Mouse (Mus musculus) lung, postnatal 36 days (tissue): ENCODE results near the gene Txnrd3.

Experiments used
- DNase-seq: peaks from one replicate; pipeline ENCODE4 v3.0.0; 2022; ENCODE audit warnings: mixed read lengths

The Txnrd3 gene

DNA sequence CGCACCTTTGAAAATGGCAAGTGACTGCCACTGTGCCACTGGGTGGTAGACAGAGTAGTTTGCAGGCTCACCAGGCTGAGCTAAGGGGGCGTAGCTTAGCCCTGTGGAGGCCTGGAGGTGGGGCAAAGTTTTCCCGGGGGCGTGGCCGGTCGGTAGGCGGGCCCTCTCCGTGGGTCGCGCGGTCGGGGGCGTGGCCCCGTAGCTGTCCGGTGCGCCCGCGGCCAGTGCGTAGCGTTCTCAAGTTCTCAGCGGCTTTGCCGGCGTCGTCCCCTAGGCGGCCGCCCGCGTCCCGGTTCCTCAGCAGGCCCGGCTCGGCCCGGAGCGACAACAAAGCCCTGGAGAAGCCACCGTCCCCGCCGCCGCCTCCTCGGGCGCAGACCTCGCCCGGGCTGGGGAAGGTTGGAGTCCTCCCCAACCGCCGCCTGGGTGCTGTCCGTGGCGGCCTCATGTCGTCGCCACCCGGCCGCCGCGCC is at the start of gene Txnrd3:
Txnrd3 (plus strand) TSS at position 191 of the 473 bp plus-strand sequence.
- DNase-seq, result peak; percentile 96

DNA sequence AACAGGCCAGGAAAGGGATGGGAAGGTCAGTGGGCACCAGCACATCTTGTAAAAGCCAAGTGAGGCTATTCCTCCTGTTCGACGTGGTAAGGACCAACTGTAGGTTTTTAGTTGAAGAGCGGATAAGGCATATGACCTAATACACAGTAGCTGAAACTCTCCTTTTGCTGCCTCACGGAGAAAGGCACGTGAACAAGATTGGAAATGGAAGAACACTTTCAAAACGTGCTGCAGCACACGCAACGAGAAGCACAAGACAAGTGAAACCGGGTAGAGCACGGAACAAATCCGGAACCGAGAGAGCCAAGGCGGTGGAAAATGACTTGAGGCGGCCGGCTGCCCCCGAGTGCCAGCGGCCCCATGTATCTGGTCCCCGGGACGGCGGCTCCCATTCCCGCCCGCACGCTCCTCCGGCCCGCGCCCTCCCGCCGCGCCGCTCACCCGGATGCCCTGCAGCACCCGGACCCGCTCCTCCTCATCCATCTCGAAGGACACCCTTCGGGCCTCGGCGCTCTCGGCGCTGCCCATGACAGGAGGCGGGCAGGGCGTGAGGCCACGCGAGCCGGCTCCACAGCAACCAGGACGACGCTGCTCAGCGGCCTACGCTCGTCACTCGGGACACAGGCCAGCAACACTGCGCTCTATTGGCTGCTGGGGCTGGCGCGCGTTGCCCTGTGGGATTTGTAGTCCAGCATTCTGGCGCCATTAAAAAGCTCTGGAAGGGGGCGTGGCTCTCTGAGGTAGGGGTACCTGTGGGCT is 48.6 kb upstream of the Txnrd3 start, which contains the start of gene Chchd6:
Chchd6 (minus strand) TSS at position 635 of the 759 bp plus-strand sequence.
- peak; percentile 97 for DNase-seq

DNA sequence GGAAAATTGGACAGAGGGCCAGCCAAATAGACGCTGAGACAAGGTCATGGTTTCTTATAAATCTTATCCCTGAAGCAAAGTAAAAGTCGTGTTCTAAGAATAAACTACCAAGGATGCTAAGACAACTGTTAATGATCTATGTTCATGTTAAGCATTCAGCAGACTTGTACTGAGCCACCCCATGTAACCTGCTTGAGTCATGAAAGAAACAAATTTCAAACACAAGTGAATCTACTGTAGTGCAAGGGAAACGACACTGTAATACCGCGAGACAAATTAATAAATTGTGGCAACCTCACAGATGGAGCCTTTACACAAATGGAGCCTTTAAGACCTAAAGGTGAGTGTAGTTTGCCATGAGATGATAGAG is 48.0 kb upstream of the Txnrd3 start:
- no peak for DNase-seq

DNA sequence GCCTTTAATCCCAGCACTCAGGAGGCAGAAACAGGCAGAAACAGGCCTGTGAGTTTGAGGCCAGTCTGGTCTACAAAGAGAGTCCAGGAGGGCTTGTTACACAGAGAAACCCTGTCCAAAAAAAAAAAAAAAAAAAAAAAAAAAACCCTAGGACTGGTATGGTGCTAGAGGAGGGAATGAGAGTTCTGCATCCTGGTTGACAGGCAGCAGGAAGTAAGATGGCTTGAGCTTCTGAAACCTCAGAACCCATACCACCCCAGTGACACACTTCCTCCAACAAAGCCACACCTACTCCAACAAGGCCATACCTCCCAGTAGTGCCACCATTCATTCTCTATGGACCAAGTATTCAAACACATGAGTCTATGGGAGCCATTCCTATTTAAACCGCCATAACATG is 47.3 kb upstream of the Txnrd3 start:
- DNase-seq, result no peak

DNA sequence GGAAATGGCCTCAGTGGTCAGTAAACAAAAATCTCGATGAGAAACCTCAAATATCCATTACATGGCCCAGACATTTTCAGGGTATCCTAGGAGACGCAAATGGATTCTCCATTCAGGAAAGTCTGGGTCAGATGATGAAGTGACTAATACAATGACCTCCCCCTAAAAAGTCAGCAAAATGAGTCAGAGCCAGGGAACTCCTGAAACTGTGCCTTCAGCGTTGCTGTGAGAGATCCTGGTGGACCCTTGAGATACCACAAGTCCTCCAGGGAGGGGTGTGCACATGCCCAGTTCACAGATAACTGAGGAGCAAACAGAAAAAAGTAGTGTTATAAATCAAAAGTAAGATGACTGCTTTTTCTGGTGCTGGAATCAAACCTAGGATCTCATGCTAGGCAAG is 37.7 kb upstream of the Txnrd3 start:
- no peak for DNase-seq

DNA sequence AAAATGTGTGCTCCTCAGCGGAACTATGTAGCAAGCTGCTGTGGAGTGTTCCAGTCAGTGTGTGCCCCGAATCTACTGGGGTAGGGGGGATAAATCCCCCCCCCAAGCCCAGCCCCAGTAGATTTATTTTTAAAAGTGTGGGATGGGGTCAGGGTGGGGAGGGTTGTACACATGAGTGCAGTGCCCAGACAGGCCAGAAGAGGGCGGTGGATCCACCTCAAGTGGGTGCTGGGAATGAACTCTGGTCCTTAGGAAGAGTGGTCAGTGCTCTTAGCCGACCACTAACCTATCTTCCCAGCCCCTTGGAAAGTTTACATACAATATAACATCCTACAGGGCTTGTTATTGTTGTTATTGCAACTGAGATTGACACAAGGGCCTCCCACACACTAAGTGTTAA is 35.8 kb upstream of the Txnrd3 start:
- peak; percentile 18 for DNase-seq

DNA sequence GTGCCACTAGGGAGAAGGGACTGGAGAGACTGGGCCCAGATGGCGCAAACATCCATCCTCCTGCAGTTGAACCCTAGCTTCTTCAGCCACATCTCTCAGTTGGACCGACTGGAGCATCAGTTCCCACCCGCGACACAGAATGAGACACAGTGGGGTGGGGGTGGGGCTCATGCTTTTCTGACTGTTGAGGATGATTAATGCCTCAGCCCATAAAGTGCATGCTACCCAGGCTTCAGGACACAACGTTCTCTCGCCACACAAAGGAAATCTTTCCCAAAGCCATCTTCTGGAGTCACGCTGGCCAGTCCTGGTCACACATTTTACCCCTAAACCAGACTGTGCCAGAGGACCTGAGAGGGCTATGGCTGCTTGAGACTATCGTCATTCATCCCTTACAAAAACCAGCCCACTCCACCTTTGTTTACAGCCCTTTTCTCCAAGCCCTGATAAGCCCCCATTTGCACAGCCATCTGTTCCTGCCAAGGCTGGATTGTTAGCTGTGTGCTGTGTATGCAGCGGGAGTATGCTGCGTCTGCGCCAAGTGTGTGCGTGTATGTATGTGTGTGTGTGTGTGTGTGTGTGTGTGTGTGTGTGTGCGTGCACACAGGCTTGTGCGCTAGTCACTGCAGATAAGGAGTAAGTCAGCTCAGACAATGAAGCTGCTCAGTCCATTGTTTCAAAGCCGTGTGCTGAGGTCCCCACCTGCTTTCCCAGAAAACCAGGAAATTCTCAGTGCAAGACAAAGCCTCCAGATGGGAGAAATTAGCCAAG is 30.3 kb upstream of the Txnrd3 start:
- DNase-seq, result no peak

DNA sequence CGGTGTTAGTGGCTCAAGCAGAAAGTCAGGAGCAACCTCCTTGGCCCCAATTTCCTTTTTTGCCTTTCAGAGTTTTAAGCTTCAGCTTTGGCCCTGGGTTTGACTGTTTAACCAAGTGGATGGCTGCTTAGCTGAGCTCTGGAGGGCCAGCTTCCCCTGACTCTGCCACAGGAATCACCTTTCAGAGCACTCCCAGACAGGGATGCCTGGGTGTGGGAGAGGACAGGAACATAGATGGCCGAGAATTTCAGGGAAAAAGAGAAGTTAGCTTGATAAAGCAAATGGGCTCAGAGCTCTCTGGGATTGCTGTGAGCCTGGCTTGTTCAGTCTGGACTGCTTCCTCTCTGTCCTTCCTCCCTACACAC is 29.7 kb upstream of the Txnrd3 start:
- no peak for DNase-seq

DNA sequence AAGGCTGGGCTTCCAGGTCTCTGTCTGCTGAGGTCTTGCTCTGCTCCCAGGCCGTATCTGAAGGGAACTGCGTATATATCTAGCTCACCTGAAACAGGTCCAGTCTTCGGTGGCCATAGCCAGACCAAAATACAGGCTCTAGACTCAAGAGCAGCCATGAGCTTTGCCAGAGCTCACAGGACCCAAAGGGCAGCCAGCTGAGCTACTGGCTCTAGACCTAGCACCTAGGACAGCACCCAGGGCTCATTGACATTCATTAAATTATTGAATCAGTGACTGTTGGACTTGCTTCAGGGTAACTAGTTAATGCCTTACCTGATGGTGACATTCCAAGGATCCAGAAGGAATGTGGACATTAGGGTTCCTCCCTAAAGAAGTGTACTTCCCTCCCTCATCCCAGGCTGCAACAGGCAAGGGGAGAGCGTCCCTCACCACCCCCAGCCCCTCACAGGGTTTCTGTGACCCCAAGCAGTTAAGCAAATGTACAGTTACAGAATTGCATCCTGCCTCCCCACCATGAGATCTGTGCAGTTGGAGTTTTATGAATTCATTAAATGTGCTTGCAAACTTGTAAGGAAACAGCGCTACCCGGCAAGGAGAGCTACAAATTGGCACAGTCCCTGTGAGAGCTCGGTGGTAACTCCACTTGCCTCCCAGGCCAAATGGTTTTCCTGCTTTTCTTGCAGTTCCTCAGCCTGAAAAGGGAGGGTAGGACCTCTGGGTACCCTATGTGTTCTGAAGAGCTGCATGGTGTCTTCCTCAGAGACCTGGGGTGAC is 29.0 kb upstream of the Txnrd3 start:
- DNase-seq, result no peak

DNA sequence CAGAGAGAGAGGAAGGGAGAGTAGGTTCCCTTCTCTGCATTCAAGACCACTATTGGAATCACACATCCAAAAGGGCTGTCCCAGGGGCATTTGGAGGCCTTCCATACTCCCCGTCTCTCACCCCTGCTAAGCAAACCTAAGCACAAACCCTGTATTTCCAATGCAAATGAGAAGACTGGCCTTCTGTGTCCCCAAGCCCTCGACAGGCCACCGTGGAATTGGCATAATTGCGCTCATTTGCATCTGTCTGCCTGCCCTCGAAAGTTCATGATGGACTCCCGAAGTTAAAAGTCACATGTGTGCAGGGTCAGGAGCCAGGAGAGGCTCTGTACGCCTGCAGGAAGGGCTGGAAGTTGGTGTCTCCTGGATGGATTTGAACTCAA is 28.4 kb upstream of the Txnrd3 start:
- no peak for DNase-seq

DNA sequence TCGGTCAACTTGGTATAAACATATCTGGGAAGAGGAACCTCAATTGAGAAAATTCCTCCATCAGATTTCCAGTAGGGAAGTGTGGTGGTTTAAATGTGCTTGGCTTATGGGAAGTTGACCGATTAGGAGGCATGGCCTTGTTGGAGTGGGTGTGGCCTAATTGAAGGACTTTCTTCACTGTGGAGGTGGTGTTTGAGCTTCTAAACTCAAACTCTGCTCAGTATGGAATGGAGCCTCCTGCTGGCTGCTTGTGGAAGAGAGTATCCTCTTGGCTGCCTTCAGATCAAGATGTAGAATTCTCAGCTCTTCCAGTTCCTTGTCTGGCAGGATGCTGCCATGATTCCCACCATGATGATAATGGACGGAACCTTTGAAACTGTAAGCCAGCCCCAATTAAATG is 21.1 kb upstream of the Txnrd3 start:
- no peak for DNase-seq

DNA sequence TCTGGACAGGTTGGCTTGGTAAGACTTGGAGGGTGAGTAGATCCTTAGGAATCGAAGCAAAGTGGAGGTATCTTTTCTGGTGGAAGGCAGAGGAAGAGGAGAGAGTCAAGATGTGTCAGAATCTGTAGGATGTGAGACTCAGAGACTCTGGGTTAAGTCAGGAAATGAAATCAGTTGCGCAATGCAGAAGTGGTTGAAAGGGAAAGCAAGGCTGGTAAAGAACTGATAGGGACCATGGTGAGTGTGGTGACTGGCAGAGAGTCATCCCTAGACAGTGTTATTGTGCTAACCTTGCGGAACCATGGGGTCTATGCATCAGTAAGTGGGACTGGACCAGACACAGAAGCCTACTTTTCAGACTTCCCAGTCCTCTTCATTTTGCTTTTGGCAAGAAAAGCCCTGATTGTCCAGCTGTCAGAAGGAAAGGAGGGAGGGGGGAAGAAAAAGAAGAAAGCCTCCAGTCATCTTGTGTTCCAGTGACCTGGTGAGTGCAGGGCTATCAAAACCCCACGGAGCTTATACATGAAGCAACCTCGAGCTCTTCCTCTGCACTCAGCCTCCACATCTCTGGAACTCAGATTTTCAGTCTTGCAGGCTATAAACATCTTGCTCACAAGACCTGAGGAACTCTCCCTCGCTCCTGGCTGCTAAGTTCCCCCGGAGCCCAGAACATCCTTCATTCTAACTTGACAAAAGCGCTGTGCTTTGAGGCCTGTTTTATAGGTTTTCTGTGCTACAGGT is 15.6 kb upstream of the Txnrd3 start:
- DNase-seq, result no peak

DNA sequence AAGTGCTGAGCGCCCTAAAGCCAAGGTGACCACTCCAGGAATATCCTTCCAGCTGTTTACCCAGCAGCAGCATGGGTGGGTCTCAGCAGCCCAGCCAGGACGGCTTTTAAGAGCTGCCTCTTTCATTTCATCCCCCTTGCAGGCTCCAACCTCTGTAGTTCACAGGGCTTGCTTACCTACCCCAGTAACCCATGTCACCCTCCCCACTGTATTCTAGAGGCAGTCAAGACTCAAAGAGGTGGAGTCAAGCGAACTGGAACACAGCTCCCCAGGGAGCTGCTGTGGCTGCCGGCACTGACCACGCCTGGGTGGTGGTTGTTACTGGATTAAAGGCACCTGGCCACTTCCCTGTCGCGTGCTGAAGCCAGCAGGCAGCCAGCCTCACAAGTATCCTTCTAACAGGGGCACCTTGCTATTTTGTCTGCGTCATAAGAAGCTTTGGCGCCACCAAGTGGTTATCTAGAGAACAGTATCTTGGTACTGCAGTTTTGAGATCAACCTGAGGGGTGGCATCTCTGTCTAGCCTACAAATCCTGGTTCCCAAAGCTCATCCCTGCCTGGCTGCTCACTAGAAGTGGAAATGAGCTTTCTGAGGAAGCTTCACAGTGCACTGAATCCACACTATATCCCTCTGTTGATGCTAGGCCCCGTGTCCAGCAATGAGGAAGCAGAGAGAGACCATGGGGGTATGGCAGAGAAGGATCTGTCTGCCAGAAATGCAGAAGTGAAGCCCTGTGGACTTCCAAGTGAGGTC is 11.8 kb upstream of the Txnrd3 start:
- DNase-seq, result peak; percentile 95

DNA sequence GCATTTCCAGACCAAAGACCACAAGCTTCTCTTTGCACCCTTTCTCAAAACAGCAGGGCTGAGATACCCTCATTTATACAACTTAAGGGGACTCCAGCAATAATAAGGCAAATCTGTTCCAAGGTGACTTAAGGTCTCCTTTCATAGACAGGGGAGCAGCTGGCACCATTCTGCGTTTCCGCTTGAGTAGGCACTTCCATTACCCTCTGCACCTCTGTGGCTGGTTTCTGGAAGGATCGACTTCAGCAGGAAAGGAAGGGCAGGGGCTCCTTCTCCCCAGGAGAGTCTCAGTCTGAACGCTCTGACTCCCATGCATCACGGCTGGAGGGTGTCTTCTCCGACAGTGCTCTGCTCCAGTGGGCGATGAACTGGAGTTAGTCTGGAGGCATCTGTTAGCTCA is 10.7 kb upstream of the Txnrd3 start:
- no peak for DNase-seq

DNA sequence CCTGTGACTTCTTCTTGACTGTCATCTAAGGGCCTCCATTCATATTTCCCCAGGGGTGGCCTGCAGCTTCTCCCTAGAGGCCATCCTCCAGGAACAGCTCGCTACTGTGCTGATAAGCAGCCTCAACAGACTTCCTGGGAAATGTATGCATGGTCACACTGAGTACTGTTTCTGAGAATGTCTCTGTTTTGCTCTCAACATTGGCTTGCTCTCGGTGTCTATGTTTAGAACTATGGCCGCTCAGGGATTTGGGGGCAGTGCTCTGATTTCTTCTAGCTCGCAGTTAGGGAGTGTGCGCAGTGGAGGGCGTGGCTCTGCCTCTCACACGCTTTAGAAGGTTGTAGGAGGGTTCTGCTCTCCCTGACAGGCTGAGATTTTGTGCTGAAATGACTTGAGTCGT is 9.4 kb upstream of the Txnrd3 start:
- DNase-seq, result no peak

DNA sequence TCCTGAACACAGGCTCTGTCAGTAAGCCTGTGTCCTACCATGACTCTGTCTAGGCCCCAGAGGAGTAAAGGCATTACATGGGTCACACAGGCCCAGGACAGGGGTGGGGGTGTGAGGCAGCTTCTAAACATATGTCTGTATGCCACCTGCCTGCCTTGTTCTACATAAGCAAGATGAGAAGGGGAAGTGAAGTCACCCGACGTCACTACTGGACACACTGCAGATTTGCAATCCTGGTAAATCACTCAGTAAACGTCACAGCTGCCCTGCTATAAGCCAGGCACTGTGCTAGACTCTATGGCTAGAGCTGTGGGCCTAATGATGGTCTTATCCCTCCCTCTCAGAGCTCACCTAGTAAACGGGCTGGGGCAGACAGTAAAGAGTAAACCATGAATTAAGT is 5.8 kb upstream of the Txnrd3 start:
- DNase-seq, result no peak

DNA sequence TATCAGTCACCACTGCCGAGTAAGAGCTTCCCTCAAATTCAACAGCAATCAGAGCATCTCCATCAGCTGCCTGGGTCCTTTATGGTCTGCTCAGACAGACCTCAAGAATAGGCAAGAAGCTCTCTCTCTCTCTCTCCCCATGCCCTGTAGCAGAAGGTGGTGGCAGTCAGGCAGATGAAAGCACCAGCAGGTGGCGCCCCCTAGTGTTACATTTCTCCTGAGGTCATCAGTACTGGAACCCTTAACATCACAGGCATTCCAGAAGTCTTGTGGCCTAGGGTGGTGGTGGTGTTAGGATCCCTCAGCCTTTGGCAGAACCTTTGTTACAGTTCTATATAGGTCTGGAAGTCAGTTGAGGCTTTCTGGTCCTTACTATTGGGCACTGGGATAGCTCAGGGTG is 4.8 kb upstream of the Txnrd3 start:
- peak; percentile 77 for DNase-seq

DNA sequence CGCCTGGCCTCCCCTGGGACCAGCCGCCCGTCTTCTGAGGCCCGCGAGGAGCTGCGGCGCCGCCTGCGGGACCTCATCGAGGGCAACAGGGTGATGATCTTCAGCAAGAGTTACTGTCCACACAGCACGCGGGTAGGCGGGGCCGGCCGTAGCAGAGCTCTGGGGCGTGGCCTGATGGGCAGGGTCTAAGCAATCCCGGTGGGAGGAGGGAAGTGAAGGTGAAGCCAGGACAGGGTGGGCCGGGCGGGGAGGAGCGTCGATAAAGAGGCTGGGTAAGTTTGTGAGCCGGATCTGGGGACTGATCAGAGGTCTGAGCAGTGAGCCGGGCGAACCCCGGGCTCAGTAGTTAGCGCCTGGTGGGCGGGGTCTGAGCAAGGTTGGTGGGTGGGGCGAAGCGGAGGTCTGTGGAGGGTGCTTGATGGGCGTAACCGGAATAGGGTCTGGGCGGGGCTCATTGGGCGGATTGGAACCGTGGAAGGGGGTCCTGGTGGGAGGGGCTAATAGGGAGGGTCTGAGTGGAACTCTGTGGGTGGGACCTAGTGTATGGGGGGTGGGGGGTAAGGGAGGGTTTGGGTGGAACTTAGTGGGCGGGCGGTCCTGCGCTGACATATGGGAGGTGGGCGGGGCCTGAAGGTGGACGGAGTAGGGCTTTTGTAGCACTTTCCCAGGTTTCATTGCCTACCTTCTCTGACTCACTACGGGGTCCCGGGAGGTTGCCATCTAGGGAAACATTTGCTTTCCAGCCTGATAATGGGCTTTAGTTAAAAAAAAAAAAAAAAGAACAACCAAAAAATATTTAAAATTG is 685 bp downstream of the Txnrd3 start:
- peak; percentile 97 for DNase-seq

DNA sequence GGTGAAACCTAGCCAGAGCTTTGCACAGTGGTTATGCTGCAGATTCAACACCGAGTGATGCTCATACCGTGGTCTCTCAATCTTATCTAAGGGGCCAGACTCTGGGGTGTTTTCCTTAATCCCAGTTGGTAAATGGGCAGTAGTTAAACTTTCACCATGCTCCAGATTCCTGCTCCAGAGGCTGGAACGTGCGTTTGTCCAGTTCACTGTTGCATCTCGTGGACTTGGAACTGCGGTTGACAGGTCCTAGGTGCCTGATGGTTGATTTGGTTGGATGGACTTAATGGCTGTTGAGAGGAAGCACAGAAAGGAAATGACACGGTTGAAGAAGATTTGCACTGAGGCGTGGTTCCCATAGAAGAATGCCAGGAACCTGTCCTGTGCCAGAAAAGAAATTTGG is 6.1 kb downstream of the Txnrd3 start:
- no peak for DNase-seq

DNA sequence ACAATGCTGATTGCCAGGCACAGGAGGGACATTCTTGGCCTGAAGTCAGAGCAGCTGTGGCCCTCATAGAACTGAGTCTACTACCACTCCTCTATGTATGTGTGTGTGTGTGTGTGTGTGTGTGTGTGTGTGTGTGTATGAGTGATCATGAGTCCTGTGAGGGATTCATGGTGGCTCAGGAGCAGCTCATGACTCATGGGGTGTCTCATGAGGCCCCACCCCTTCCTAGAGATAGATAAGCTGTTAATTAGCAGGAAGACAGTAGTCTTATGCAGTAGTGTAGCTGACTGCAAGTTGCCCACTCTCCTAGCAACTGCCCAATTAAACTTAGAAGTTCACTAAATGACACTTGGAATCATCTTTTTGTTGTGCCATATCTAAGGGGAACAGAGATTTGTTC is 8.0 kb downstream of the Txnrd3 start:
- DNase-seq, result no peak

DNA sequence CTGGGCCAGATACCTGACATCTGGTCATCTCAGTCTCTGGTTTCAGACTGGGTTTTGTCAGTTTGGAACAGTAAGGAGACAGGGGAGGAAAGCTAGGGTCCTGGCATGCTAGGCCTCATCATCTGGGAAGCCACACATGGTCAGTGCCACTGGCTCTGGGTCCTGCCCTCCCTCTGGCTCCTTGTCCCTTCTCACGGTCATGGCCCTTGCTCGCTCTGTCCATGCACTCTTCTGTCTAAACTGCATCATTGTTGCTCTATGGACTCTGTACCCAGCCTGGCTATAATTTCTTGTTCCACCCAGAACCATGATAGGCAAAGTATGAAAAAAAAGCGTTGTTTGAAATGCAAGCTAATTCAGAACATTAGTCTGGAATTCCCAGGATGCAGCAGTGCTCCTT is 11.2 kb downstream of the Txnrd3 start:
- no peak for DNase-seq
